Mouse (Mus musculus) R1 (cell line): ENCODE measurements at regions not wholly inside any gene's neighbourhood (a gene's known extent, or its start where the extent isn't known, plus 50 kb on each side); places are given as distances from the start of the nearest gene placed in this dataset.

Experiments
- DNase-seq: peaks from one replicate; pipeline ENCODE4 v3.0.0-alpha.2; 2018; ENCODE audit warnings: low read depth, low spot score

DNA sequence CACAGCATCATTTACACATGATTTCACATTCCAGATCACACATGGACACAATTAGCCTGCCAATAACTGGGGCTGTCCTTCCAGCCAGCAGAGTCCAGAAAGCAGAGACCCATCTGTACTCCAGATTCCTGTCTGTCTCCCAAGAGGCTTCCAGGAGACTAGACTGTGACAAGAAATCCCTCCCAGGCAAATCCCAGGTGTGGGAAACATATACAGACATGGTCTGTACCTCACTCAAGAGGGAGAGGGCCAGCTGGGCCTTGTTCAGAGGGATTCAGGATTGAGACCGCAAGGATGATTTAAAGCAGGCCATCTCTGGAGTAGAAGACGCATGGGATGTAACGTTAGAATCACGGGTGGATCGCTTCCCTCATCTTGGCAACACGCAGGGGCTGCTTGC lies 182.7 kb upstream of the Prr30 start:
- DNase-seq, result no peak

DNA sequence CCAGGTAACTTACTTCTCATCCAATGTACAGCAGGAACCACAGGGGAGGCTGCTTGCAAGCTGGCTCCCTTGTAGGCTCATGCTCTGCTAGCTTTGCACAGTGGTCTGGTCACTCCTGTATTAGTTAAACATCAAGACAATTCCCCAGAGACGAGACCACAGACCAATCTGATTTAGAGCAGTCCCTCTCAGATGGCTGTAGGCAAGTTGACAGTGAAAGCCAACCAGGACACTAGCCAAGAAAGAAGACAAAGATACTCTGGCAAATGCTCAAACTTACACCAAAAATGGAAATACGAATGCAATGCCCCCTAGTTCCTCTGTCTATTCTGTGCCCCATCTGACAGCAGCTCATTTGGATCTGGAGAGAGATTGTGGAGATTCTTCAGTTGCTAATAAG lies 181.8 kb upstream of the Prr30 start:
- no peak for DNase-seq

DNA sequence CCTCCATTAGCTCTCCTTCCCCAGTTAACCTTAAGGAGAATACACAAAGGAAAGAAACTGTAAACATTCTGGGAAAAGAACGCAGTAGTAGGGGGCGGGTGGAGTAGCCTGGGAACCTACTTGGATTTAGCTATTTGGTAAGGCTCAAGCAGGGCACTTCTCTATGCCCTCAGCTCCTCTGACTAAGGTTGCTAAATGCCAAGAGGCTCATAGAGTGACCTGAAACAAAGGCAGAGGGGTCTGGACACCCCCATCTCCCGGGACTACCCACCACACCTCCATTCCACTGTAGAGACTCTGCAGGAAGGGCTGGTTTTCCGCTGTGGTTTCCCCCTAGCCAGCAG lies 179.5 kb upstream of the Prr30 start:
- no peak for DNase-seq

DNA sequence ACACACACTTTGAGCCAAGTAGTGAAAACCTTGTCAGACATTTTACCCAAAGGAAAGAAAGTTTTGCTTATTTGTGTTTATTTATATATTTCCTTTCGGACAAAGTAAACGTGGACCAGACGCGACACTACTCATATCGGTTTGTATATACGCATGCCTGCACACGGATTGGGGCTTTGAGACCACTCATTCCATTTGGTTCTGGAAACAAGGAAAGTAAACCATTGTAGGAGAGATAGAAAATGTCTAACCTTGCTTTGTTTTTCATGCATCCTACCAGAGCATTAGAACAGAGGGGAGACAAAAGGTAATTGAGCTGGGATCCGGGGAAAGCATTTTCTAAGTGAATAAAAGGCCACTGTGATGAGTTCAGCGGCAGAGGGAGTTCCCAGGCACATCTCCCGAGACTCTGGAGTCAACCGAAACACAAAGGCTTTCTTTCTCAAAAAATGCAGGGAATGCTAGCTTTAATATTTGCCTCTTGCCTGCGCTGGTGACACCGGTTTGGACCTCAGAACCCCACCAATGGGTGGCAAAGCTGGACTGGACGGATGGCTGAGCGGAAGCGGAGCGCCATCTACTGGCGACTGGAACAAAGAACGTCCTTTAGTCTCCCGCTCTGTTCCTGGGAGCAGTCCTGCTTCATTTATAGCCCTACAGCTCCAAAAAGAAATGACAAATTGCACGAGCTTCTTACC lies 179.0 kb upstream of the Prr30 start:
- DNase-seq, result peak; percentile 56

DNA sequence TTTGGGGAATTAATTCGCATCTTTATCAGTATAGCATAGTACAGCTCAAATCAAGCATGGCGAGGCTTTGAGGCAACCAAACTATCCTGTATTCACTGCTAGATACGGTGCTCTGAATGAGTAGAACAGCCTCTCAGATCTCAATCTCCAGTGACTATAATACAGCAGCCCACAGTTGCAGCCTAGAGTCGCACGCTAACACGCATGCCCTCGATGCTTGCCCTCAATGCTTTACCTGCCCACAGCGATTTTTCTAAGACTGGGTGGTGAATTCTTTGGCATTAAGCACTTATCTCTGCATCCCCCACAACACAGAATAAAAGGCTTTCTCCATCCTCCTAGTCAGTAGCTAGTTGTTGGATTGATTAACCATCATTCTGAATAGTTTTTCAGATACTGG lies 178.4 kb upstream of the Prr30 start:
- DNase-seq, result no peak

DNA sequence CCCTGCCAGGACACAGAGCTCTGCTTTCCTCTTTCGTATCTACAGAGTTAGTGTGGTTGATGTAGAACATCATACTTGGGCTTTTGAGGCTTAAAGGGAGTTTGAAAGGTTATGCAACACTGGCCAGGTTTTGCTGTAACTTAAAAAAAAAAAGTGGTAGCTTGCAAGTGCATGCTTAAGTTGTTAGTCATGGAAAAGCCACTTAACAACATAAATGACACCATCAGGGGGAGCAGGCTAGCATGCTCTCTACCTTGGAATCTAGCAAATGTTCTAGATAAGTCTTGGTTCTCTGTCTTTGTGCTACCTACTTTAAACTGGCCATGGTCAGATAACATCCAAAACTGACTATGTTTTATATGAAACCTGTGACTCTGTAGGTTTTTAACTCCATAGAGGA lies 176.6 kb upstream of the Prr30 start:
- DNase-seq, result no peak

DNA sequence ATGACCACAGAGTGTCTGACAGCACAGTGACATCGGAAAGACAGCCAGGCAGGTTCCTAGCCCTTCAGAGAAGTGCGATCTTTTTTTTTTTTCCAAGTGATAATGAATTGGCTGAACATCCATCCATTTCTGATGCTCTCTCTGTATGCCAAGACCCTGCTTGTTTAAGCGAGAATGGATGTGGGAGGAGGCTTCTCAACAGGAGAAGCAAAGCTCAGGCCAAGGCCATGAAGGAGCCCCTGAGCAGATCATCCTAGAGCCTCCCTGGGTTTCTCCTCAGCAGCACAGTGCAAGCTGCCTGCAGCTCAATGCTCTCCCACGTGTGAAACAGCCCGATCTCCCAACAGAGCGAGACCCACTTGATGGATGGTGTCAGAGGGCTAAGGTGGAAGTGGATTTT lies 175.7 kb upstream of the Prr30 start:
- no peak for DNase-seq

DNA sequence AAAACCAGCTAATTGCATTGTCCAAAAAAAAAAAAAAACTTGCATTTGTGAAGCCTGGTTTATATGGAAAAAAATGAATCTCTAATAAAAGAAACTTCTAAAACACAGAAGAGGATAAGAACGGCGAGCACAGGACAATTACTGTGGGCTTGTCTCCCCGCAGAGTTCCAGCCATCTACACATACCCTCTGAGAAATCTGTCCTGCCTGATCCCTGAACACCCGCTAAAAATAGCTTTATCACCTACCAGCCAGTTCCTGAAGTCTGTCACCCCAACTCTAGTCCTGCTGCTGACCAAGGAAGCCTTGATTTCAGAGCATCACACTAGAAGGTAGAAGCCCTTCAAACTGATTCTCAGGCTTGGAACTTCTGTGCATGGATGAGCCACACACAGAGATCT lies 173.7 kb upstream of the Prr30 start:
- DNase-seq, result no peak

DNA sequence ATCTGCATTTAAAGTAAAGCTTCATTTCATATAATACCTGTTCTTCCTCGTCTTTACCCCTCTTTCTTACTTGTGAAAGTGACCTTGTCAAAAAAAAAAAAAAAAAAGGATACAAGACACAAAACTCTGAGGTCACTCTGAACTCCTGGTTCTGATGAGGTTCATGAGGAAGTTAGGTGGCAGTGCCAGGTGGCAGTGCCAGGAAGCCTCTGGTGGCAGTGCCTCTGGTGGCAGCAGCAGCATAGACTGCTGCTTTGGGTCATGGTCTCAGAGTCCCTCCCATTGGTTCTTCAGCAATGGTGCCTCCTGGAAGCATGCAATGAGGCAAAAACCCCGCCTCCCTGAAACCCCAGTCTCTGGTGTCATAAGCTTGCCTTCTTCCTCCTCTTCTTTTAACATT lies 159.7 kb upstream of the Prr30 start:
- no peak for DNase-seq

DNA sequence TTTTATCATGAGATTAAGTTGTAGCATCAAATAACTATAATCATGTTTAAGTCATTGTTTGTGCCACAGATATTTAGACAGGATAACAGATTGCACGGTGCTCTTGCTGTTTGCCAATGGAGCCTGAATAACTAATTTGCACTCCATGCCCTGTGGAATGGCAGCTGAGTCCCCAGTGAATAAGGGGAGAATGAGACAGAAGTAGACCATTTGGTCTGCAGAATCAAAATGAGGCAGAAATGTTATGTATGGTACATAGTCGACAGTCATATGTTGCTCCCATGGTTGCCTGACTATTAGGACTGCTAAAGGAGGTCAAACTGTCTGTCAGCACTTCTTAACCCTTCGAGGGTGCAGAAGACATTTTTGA lies 152.9 kb upstream of the Prr30 start:
- no peak for DNase-seq

DNA sequence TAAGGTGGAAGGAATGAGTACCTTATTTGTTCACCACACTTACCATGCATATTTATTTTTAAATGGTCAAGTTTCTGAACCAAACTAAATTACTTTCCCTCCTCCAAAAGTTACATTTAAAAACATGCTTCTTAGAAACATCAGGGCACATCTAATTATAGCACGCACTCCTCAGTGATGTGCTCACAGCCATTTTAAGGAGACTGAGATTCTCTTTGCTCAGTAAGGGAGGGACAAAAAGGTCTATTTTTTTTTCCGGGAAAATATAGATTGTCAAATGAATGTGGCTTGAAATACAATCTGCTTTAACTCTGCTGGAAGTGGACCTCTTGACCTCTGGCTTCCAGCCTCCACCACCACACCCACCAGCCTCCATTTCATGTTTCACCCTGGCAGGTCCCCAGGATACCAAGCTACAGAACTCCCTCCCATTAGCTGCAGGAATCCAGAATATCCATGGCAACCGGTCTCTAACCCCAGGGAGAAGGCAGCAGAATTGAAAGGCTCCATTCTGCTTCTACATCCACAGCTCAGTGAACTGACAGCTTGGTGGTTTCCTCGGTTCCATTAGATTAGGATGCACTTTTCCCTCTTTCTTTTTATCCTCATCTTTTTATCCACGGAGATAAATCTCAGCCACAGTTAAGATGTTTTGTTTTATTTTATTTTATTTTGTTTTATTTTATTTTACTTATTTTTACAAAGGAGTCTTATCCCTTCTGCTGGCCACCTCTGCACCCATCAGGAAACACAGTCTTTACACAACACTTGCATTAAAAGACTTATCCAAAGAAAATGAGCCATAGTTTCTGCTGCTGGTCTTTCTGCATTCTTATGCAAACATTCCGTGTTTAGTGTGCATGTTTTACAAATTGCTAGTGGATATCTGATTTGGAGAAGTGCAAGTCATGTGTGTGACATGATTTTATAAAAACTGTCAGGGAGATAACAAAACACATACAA lies 152.2 kb upstream of the Prr30 start:
- DNase-seq, result peak; percentile 11

DNA sequence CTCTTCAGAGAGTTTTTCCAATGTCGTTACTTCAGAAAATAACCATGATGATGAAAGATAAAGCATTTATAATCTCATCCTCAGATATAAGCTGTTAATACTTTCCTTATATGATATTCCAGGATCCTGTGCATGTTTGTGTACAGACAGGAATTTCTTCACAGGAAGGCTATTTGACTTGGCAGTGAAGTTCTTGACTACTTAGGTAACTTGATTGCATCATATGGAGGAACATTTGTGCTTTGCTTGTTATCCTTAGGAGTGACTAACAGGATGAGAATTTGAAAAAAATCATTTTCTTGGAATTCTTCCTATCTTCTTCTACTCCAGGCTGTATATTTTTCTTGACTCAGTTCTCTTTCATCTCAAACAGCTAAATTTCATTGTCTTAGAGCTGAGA lies 140.2 kb upstream of the Prr30 start:
- DNase-seq, result no peak

DNA sequence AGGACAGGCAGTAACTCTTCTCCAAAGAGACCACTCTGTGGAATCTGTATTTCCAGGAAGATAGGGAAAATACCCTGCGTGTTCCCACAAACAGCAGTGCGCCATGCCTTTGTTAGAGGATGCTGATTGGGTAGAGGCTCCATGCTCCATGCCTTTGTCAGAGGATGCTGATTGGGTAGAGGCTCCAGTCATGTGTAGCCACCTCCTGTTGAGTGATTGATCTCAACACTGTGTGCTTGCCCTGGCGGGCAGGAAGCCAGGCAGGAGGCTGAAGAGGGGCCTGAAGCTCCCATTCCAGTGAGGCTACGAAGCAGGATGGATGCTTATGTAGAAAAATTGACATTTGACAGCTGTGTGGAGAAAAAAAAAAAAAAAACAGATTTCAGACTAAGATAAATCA lies 131.9 kb upstream of the Prr30 start:
- DNase-seq, result peak; percentile 45

DNA sequence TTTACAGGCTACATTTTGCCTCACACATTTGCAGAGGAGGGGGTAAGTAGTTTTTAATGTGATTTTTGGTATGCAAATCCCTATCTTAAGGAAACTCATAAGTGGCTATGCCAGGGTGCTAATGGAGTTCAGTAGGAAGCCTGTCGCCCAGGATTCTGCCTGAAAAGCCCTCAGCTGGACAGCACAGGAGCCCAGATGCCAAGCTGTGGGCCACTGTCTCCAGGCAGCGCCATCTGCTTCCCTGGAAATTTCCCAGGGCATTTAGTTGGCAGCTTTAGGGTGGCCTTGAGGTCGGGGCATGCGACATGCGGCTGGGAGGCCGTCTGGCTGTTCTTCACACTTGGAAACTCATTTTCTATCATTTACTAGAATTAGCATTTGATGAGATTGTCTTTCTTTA lies 127.3 kb upstream of the Prr30 start:
- no peak for DNase-seq

DNA sequence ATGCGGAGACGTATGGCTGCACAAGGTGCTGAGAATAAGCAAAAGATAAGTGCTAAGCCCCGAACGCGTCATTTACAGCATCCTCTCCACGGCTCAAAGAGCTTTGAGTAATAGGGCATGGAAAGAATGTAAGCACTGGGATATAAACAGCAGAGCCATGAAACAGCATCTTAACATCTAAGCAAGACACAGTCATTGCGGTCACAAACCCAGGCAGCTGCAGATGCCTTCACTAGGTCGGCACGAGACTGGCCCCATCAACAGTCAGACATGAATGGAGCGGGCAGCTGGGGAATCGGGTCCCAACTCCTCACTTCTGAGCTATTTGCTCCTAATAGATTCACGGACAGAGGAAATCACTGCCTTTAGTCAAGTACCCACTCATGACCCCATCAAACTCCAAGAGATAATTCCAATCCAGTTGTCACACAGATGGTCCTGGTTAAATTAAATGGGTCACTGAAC lies 126.4 kb upstream of the Prr30 start:
- DNase-seq, result no peak

DNA sequence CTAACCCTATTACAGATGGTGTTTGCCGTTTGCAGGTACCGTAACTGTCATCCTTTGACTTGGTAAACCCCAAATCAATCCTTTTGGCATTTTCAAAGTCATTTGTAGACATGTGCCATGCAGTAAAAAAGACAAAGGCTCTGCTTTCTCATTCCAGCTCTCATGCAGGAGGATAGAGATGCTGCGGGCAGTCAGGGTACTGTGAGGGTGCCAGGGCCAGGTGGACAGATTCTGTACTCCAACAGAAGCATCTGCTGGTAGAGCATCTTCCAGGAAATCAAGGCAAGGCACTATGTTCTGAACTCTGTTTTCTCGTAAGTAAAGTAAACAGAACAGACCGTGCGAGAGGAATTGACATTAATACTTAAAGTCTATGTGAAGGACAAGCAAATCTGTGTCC lies 123.2 kb upstream of the Prr30 start:
- DNase-seq, result no peak

DNA sequence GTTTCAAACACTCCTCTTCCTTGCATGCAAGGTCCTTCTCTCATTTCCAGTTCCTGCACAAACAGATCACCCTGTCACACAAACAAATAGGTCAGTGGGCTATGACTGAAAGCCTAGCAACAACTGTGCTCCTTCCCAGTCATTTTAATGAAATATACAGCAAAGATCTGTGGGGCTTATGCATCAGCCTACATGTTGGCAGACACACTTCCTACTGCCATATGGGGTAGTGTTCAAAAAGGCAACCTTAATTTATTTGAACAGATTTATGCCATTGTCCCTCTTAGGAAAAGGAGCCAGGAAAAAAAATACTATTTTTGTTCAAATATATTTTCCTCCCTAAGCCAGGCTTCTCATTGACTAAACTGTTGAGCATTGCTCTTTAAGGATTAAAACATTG lies 107.8 kb upstream of the Prr30 start:
- no peak for DNase-seq

DNA sequence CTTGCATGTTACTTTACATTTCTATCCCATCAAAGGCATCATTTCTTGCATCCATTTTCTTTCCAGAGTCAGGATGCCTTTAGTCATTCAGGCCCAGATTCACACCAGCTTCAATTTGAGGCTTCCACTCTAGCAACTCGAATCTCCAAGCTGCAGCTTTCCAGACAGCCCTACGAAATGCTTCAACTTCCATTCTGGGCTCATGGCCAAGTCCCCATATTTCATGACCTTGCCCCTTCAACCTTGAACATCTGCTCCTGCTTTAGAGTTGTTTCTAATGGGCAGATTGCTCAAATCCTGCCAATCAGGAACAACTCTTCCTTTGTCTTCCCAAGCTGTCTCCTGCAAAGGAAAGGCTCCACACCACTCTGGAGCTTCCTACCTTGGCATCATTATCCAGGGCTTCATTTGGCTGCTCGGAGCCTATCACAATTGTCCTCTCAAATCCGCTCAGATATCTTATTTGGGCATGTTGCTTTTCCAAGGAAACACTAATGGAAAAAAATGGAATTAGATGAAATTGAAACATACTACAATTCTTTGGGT lies 104.4 kb upstream of the Prr30 start:
- no peak for DNase-seq

DNA sequence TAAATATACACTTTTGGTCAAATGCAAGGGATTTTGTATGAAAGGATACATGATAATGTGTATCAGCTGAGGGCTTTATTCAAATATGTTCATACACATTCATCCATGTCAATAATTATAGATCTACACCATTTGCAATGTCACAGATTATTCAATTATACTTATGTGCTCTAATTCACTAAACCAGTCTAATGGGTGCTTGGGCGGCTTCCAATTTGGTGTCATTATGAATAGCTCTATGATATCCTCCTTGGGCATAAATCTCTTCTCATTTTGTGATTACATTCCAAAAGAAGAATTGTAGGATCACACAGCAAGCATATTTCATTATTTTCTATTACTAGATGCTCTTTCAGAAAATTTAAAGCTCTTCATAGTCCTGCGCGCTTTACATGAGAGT lies 97.7 kb upstream of the Prr30 start:
- no peak for DNase-seq

DNA sequence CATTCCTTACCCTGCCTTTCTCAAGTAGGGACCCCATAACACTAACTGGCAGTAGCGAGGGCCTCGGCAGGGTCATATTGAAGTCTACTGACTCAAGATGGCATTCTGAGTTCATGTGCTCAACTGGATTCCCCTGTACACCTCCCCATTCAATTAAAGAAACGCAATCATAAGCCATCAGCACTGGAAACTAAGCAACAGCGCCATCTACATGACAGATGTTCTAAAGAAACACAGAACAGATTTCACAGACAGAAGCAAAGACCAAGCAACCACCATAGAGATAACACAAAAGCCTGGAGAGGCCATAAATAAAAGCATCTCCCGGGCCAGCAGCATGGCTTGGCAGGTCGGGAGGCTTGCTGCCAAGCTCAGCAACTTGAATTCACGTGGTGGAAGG lies 94.6 kb upstream of the Prr30 start:
- DNase-seq, result peak; percentile 34

DNA sequence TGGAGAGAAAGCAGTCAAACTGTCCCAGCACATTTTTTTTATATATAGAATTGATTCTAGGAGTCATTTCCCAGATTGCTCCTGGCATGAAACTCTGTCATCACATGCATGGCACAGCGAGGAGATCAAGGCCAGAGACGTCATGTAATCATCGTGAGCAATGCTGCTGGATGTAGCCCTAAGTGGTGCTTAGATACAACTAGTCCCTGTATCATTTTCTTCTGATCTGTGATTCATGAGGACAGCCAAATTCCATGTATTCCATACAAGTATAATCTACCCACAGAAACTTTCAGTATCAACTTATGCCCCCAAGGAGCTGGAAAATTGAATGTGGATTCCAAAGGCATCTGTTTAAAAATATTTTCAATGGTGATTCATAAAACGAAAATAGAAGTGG lies 87.6 kb upstream of the Prr30 start:
- no peak for DNase-seq

DNA sequence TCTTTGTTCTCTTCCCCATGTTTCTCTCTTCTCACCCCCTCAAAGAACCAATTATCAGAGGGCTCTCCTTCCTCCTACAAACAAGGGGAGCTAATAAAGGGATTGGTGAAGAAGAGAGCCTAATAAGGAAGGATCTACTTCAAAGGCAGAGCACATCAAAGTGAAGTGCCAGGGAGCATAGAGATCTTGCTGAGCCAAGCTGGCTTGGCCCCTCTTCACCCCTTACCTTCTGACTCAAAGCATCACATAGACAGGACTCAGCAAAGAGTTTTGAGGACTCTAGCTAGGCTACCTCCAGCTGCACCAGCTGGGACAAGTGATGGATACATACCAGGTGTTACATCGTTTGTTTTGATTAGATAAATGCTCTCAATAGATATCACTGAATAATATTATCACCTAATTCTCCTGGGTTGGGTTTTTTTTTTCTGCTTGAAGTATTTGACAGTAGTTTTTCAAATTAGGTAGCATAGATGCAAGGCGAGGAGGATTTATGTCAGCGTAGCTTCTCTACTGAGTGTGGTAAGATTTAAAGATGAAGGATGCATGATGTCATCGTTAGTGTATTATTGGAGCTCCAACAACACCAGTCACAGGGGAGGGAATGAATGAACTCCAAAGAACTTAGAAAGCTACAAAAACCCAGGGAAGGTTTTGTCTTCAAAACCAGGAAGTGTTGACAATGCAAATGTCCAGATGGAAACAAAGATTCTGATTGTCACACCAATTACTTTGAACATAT lies 69.1 kb upstream of the Prr30 start:
- DNase-seq, result no peak
